ENCODE assay signal across 8 mouse cellular contexts in the genomic region with DNA sequence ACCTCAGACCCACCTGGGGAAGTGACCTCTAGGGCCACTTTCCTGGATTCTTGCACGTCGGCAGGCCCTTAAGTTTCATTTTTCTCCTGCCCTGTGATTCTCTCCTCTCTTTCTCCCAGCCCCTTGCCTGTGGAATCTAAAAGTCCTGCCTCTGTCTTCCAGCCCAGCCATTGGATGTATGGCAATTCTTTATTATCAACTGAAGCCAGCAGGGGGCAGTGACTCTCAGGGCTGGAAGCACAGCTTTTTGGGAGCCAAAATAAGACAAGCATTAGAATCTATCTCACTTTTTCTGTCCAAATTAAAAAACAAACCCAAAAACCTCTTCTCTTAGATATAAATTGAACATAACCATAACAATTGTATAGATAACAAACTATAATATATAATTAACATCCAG. TPM values are rescaled to one million over a fixed set of nuclear protein-coding genes. Genes with fewer than 3 reads are reported as not detected.
A peak's percentile ranks its signal among the peaks of the same experiment; 100 is the strongest.
DNase-seq lines count a peak whose midpoint lies in the region; ATAC-seq and TF ChIP-seq lines count a peak whose summit lies in the region.

No protein-coding gene starts in this region.

- H3K4me3 ChIP-seq in heart, embryonic 11.5 days (ENCODE audit: low read depth, low read length) = no peak overlapping the region
- H3K4me3 ChIP-seq in lung, adult 2 months (replicated peaks; ENCODE audit: extremely low read depth, low read depth, low read length) = no peak overlapping the region

- ATAC-seq in heart, embryonic 11.5 days (replicated peaks; ENCODE audit: insufficient number of reproducible peaks, low FRiP score, low TSS enrichment) = no peak
- peak; percentile 60; the same call in 1 of the 2 replicates for ATAC-seq in common myeloid progenitor, adult 5-6 weeks (replicated peaks; ENCODE audit: low read depth, poor library complexity, severe bottlenecking)

- H3K27me3 ChIP-seq in heart, embryonic 11.5 days (ENCODE audit: control insufficient read depth, insufficient read depth, low read length) = no peaks in the 10 kb centered on the region

- intact Hi-C loops in heart, postnatal 10 days (cut with DNase I) = no loop called here

- peaks cover 25% of the 10 kb centered on the region for H3K36me3 ChIP-seq in heart, embryonic 11.5 days (ENCODE audit: control insufficient read depth, insufficient read depth, low read length)

- no peaks in the 10 kb centered on the region for H3K4me1 ChIP-seq in heart, embryonic 11.5 days (ENCODE audit: control insufficient read depth, insufficient read depth, low read length)
- H3K4me1 ChIP-seq in lung, adult 2 months (ENCODE audit: control insufficient read depth, insufficient read depth, low read length) = no peaks in the 10 kb centered on the region

- no peak for TF ChIP-seq POLR2A in lung, adult 2 months (IDR thresholded peaks at IDR 0.05; ENCODE audit: borderline replicate concordance, extremely low read depth, low read depth, low read length)

- no peak overlapping the region for H3K9ac ChIP-seq in heart, embryonic 11.5 days (ENCODE audit: low read depth, low read length)

- H3K4me2 ChIP-seq in heart, embryonic 11.5 days = no peak overlapping the region

- 87% methylated on average over 2 of the region's 2 CpGs for WGBS in heart, embryonic 11.5 days (ENCODE audit: insufficient replicate concordance)
- WGBS in lung, adult 2 months = 85% methylated on average over 2 of the region's 2 CpGs

- no peak overlapping the region for H3K27ac ChIP-seq in heart, embryonic 11.5 days (ENCODE audit: low read depth, low read length)

- DNase-seq in heart, postnatal 10 days = peak; percentile 28 to 46
- peak; percentile 54 for DNase-seq in testis, postnatal 10 days (ENCODE audit: low spot score)
- DNase-seq in testis, postnatal 14 days (ENCODE audit: low spot score) = no peak
- DNase-seq in lung, adult 2 months = peak; percentile 7
- DNase-seq in neural tube, embryonic 10.5 days (ENCODE audit: extremely low spot score, low spot score) = no peak
- DNase-seq in adrenal gland, postnatal 4 days (ENCODE audit: low spot score in 2 of 2) = no peak

- peak; percentile 52 for TF ChIP-seq CTCF in lung, adult 2 months (IDR thresholded peaks at IDR 0.05; ENCODE audit: insufficient read depth, low read length)

- H3K9me3 ChIP-seq in heart, embryonic 11.5 days (replicated peaks; ENCODE audit: control insufficient read depth, low read length) = no peaks in the 10 kb centered on the region

RNA-seq across cellular contexts. Expression of gene Cdc27, which starts 39.8 kb away (rescaled TPM):
- total RNA-seq in heart, postnatal 10 days (2021) = 10 to 100 TPM; 32.4 to 40.6 TPM
- polyA plus RNA-seq in heart, embryonic 11.5 days (2014; fragmentation: Nextera tagmentation; extraction: Ambion mirVana) = 34.4 and 44.6 TPM in 2 replicates
- 74.3 and 78.4 TPM in 2 replicates for total RNA-seq in common myeloid progenitor, adult 5-6 weeks (2017)
- 3.4 and 6.9 TPM in 2 replicates for polyA plus RNA-seq in lung, adult 2 months (2012; rRNA removed)
- total RNA-seq in adrenal gland, postnatal 4 days (2021) = 10 to 100 TPM; 62.1 to 64.1 TPM

RNA-seq across cellular contexts. Expression of gene Myl4, which starts 39.9 kb away (rescaled TPM):
- 100 to 1,000 TPM; 257 to 700 TPM for total RNA-seq in heart, postnatal 10 days (2021)
- 3,018 and 3,194 TPM in 2 replicates for polyA plus RNA-seq in heart, embryonic 11.5 days (2014; fragmentation: Nextera tagmentation; extraction: Ambion mirVana)
- 0.87 and 1.2 TPM in 2 replicates for total RNA-seq in common myeloid progenitor, adult 5-6 weeks (2017)
- polyA plus RNA-seq in lung, adult 2 months (2012; rRNA removed) = 131 and 184 TPM in 2 replicates
- total RNA-seq in adrenal gland, postnatal 4 days (2021) = 10 to 100 TPM in 1 of 2 experiments, 1 to 10 TPM in 1; 5.4 to 15.4 TPM

RNA-seq across cellular contexts. Expression of gene Kansl1, which starts 41.9 kb away (rescaled TPM):
- total RNA-seq in heart, postnatal 10 days (2021) = 10 to 100 TPM; 34.4 to 37.4 TPM
- 16.6 TPM in 2 replicates for polyA plus RNA-seq in heart, embryonic 11.5 days (2014; fragmentation: Nextera tagmentation; extraction: Ambion mirVana)
- 36.7 and 38.1 TPM in 2 replicates for total RNA-seq in common myeloid progenitor, adult 5-6 weeks (2017)
- polyA plus RNA-seq in lung, adult 2 months (2012; rRNA removed) = 86.2 and 93.7 TPM in 2 replicates
- total RNA-seq in adrenal gland, postnatal 4 days (2021) = 10 to 100 TPM; 63.3 to 63.6 TPM

Comparison
In these comparisons a context has a peak if more than half of its experiments do, and no peak if none do; other contexts are left out.
1. DNase-seq: peak in heart, postnatal 10 days (2 of 2), testis, postnatal 10 days (single experiment) and lung, adult 2 months (single experiment); none in testis, postnatal 14 days (single experiment), neural tube, embryonic 10.5 days (single experiment) and adrenal gland, postnatal 4 days (0 of 2).
2. RNA of gene Myl4, which starts 39.9 kb away (total RNA-seq): 257 to 700 TPM in heart, postnatal 10 days; 5.4 to 15.4 TPM in adrenal gland, postnatal 4 days and 0.87 to 1.2 TPM in common myeloid progenitor, adult 5-6 weeks; every median in the first group is over 10 times any median in the second.